Mouse (Mus musculus) common myeloid progenitor, adult 5-6 weeks (primary cell): Measurements from ENCODE around the gene Hbq1b. TPM values are rescaled to one million over a fixed set of nuclear protein-coding genes. Genes with fewer than 3 reads are reported as not detected.
"Not testable (repeated sequence)": the region's sequence is repeated elsewhere in the genome, so short reads cannot be mapped to it uniquely, and the experiment has no call there.

Source experiments
- ATAC-seq: replicated peaks from 2 replicates; pipeline ENCODE4 v1.8.0; 2016; ENCODE audit warnings: low read depth, mild to moderate bottlenecking, moderate TSS enrichment, inconsistent platforms; ENCODE audit not compliant: poor library complexity, severe bottlenecking
- total RNA-seq: library from RNA; stranded (forward); fragments of 200-1000, 187-1606 nt; gene quantifications from 2 replicates; pipeline ENCODE4 v1.2.3, GENCODE M21; 2017

The Hbq1b gene
- total RNA-seq, 1 experiment from 2014 or later = not detected

GRCm38 (mm10) chr11:32267188-32267884, 19.4 kb upstream of the Hbq1b start, which contains the start of gene Nprl3:
TSS of gene Nprl3 (minus strand) at chr11:32267707.
- ATAC-seq = peak; percentile 76

- ATAC-seq = no peak
Measured at GRCm38 (mm10) chr11:32267964-32268363, 18.8 kb upstream of the Hbq1b start.

GRCm38 (mm10) chr11:32268952-32269351, 17.8 kb upstream of the Hbq1b start:
- ATAC-seq = no peak

- ATAC-seq = peak; percentile 37
Measured at GRCm38 (mm10) chr11:32271178-32271577, 15.6 kb upstream of the Hbq1b start.

GRCm38 (mm10) chr11:32276347-32276746, 10.4 kb upstream of the Hbq1b start, which contains the start of gene Hba-x:
TSS of gene Hba-x (plus strand) at chr11:32276400.
- no peak for ATAC-seq

GRCm38 (mm10) chr11:32277736-32278457, 8.9 kb upstream of the Hbq1b start:
- no peak for ATAC-seq

- ATAC-seq = no peak
Measured at GRCm38 (mm10) chr11:32278458-32278957, 8.3 kb upstream of the Hbq1b start.

- ATAC-seq = no peak
Measured at GRCm38 (mm10) chr11:32280646-32281045, 6.1 kb upstream of the Hbq1b start.

- no peak for ATAC-seq
Measured at GRCm38 (mm10) chr11:32281416-32282144, 5.2 kb upstream of the Hbq1b start.

GRCm38 (mm10) chr11:32283091-32283777, 3.5 kb upstream of the Hbq1b start, which contains the start of gene Hba-a1:
TSS of gene Hba-a1 (plus strand) at chr11:32283511.
- peak; percentile 69 for ATAC-seq

GRCm38 (mm10) chr11:32284582-32284981, 2.2 kb upstream of the Hbq1b start:
- not testable (repeated sequence) for ATAC-seq

- no peak for ATAC-seq
Measured at GRCm38 (mm10) chr11:32285031-32285775, 1.6 kb upstream of the Hbq1b start.

GRCm38 (mm10) chr11:32285887-32286286, 878 bp upstream of the Hbq1b start:
- not testable (repeated sequence) for ATAC-seq

GRCm38 (mm10) chr11:32287493-32287825, 694 bp downstream of the Hbq1b start:
- ATAC-seq = no peak

- not testable (repeated sequence) for ATAC-seq
Measured at GRCm38 (mm10) chr11:32292819-32293218, 6.1 kb downstream of the Hbq1b start.

- not testable (repeated sequence) for ATAC-seq
Measured at GRCm38 (mm10) chr11:32293479-32293878, 6.7 kb downstream of the Hbq1b start.

- ATAC-seq = peak; percentile 63
Measured at GRCm38 (mm10) chr11:32296203-32296602, 9.4 kb downstream of the Hbq1b start, which contains the start of gene Hba-a2. TSS of gene Hba-a2 (plus strand) at chr11:32296489.

GRCm38 (mm10) chr11:32297417-32297816, 10.7 kb downstream of the Hbq1b start:
- ATAC-seq = not testable (repeated sequence)

GRCm38 (mm10) chr11:32297866-32298531, 11.2 kb downstream of the Hbq1b start:
- ATAC-seq = no peak
